Mouse (Mus musculus) kidney, postnatal 0 days (tissue): ENCODE results near the gene Epha10. TPM values are rescaled to one million over a fixed set of nuclear protein-coding genes. Genes with fewer than 3 reads are reported as not detected.

ENCODE experiments used
- ATAC-seq: fragments of 200-750 bp; cut with Nextera tagmentation; replicated peaks from 2 replicates; pipeline ENCODE4 v1.8.0; 2017; ENCODE audit warnings: low read depth, moderate number of reproducible peaks, moderate TSS enrichment, moderate library complexity; ENCODE audit not compliant: low FRiP score
- DNase-seq: peaks from one replicate; pipeline ENCODE4 v3.0.0-alpha.2; 2016; ENCODE audit warnings: low spot score
- H3K27ac ChIP-seq: fragments of 300-500 bp; sonication (generic); 2 replicates; pipeline ENCODE4 v1.5.1; 2014; ENCODE audit warnings: mild to moderate bottlenecking
- H3K27me3 ChIP-seq: fragments of 300-500 bp; sonication (generic); 2 replicates; pipeline ENCODE4 v1.6.1; 2014; ENCODE audit warnings: low read length, mixed read lengths; ENCODE audit not compliant: insufficient read depth
- H3K36me3 ChIP-seq: fragments of 300-500 bp; sonication (generic); 2 replicates; pipeline ENCODE4 v1.6.1; 2014; ENCODE audit warnings: low read length, mixed read lengths; ENCODE audit not compliant: insufficient read depth
- H3K4me1 ChIP-seq: fragments of 300-500 bp; sonication (generic); replicated peaks from 2 replicates; pipeline ENCODE4 v1.6.1; 2014; ENCODE audit warnings: antibody characterized with exemption, low read length, mixed read lengths; ENCODE audit not compliant: insufficient read depth
- H3K4me2 ChIP-seq: fragments of 300-500 bp; sonication (generic); 2 replicates; pipeline ENCODE4 v1.6.1; 2014; ENCODE audit warnings: mild to moderate bottlenecking, low read length, moderate library complexity, mixed read lengths
- H3K4me3 ChIP-seq: fragments of 300-500 bp; sonication (generic); replicated peaks from 2 replicates; pipeline ENCODE4 v1.5.1; 2014; ENCODE audit warnings: low read depth, low read length
- H3K9ac ChIP-seq: fragments of 300-500 bp; sonication (generic); 2 replicates; pipeline ENCODE4 v1.6.1; 2014; ENCODE audit warnings: low read depth, low read length
- H3K9me3 ChIP-seq: fragments of 300-500 bp; sonication (generic); replicated peaks from 2 replicates; pipeline ENCODE4 v1.6.1; 2016; ENCODE audit warnings: low read length, inconsistent platforms, mixed read lengths
- CTCF ChIP-seq: IDR thresholded peaks from 2 replicates; pipeline ENCODE4 v1.5.1; 2016; ENCODE audit warnings: antibody characterized with exemption, low read depth, mild to moderate bottlenecking, moderate library complexity
- WGBS: fragments of 180-500 bp; shearing (Covaris S2); extraction: QIAGEN DNeasy Blood & Tissue Kit; methylation state at CpG from one replicate; pipeline ENCODE4 v1.1.7; 2014; 5-methylcytosine and 5-hydroxymethylcytosine counted together
- polyA plus RNA-seq: library from polyadenylated mRNA; unstranded; fragments of >200 nt; fragmentation: Nextera tagmentation; extraction: Ambion mirVana; gene quantifications from 2 replicates; pipeline ENCODE4 v1.2.1, GENCODE M21; 2015

The Epha10 gene
- polyA plus RNA-seq, 1 experiment from 2014 or later, result not detected

GRCm38 (mm10) chr4:124849631-124850260 is 31.0 kb upstream of the Epha10 start:
- H3K4me3 ChIP-seq, result peak overlapping the region; percentile 96
- H3K27me3 ChIP-seq, result no peaks in the 10 kb centered on the region
- peak overlapping the region; percentile 97 for H3K27ac ChIP-seq
- DNase-seq (peak; percentile 62), ATAC-seq (no peak; the same call in 1 of the 2 replicates)
- no peak for TF ChIP-seq CTCF
- peak overlapping the region; percentile 92 for H3K4me2 ChIP-seq
- 1% methylated on average over 24 of the region's 24 CpGs for WGBS
- peaks cover 16% of the 10 kb centered on the region for H3K4me1 ChIP-seq
- peaks cover 16% of the 10 kb centered on the region for H3K36me3 ChIP-seq
- H3K9ac ChIP-seq, result peak overlapping the region; percentile 90
- H3K9me3 ChIP-seq, result no peaks in the 10 kb centered on the region

DNA sequence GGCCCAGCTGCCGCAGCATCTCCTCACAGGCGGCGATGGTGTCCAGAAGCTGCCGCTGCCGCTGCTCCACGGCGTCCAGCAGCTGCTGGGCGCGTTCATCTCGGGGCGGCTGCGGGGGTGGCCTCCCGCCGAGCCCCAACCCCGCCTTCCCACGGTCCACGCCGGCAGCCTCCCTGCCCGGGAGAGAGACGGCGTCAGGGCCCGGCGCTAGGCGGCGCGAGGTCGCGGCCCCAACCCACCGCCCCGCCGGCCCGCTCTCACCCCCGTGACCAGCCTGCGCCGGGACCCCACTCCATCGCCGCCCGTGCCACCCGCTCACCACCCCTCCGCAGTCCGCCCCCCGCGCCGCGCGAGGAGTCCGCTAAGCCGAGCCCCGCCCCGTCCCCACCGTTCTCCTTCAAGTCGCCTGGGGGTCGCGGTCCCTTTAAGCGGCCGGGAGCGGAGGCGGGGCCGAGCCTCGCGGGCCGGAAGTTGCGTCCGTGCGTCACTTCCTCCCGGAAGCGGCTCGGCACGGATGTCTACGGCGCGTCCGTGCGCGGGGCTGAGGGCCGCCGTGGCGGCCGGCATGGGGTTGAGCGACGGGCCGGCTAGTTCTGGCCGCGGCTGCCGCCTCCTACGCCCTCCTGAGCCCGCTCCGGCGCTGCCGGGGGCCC is 30.3 kb upstream of the Epha10 start, which contains the start of gene Yrdc:
Yrdc (plus strand) TSS at position 419 of the 653 bp plus-strand sequence.
- Histone ChIP-seq H3K27ac (peak within 1 kb of the TSS; percentile 97), H3K4me2 (peak within 1 kb of the TSS; percentile 92), H3K36me3 (peaks cover 18% of the 10 kb centered on the region), H3K27me3 (no peaks in the 10 kb centered on the region), H3K4me3 (peak within 1 kb of the TSS; percentile 96), H3K4me1 (peaks cover 16% of the 10 kb centered on the region), H3K9me3 (no peaks in the 10 kb centered on the region), H3K9ac (peak within 1 kb of the TSS; percentile 90)
- peak; percentile 96 for DNase-seq
- 0% methylated on average over 60 of the region's 90 CpGs for WGBS
- TF ChIP-seq CTCF, result no peak
- ATAC-seq, result peak; percentile 93

GRCm38 (mm10) chr4:124850933-124851658 is 29.6 kb upstream of the Epha10 start, which contains the start of gene 1110065P20Rik:
1110065P20Rik (minus strand) TSS chr4:124851196.
- Histone ChIP-seq H3K4me3 (peak within 1 kb of the TSS; percentile 96), H3K4me2 (peak within 1 kb of the TSS; percentile 92), H3K4me1 (peaks cover 16% of the 10 kb centered on the region), H3K9ac (peak within 1 kb of the TSS; percentile 90), H3K9me3 (no peaks in the 10 kb centered on the region), H3K36me3 (peaks cover 18% of the 10 kb centered on the region), H3K27me3 (no peaks in the 10 kb centered on the region), H3K27ac (peak within 1 kb of the TSS; percentile 97)
- WGBS, result under 1% methylated on average over 55 of the region's 75 CpGs
- no peak for TF ChIP-seq CTCF
- DNase-seq (peak; percentile 65), ATAC-seq (peak; percentile 73)

DNA sequence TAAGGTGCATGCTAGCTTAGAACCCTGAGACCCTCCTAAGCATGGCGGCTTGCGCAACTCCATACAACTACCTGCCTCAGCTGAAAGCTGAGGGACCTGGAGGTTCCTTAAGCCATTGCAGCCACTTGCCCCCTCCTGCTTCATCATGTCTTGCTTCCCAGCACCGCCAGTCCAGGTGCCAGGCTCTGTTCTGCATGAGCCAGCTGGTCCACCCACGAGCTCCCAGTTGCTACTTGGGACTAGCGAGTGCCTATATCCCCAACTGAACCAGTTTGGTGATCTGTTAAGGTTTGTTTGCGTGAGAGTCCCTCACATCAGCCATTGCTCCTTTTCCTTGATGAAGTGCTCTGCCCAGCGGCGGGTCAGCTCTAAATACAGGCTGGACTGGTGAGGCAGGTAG is 24.4 kb upstream of the Epha10 start:
- no peak overlapping the region for H3K27ac ChIP-seq
- no peak for TF ChIP-seq CTCF
- WGBS, result 93% methylated on average over 8 of the region's 8 CpGs

GRCm38 (mm10) chr4:124858370-124858769 is 22.3 kb upstream of the Epha10 start:
- WGBS, result 36% methylated on average over 5 of the region's 5 CpGs
- H3K27me3 ChIP-seq, result peaks cover 18% of the 10 kb centered on the region
- H3K4me3 ChIP-seq, result no peak overlapping the region
- DNase-seq (no peak), ATAC-seq (no peak)
- peaks cover 8% of the 10 kb centered on the region; the same call in 1 of the 2 replicates for H3K4me1 ChIP-seq
- no peak overlapping the region for H3K9ac ChIP-seq
- no peak for TF ChIP-seq CTCF
- no peak overlapping the region for H3K27ac ChIP-seq
- H3K4me2 ChIP-seq, result no peak overlapping the region
- H3K36me3 ChIP-seq, result peaks cover 19% of the 10 kb centered on the region
- no peaks in the 10 kb centered on the region for H3K9me3 ChIP-seq

More for the DNA sequence above, 24.4 kb upstream of the Epha10 start:
- ATAC-seq (no peak), DNase-seq (no peak)
- H3K4me2 ChIP-seq, result no peak overlapping the region
- no peak overlapping the region for H3K9ac ChIP-seq
- H3K4me1 ChIP-seq, result peaks cover 8% of the 10 kb centered on the region
- peaks cover 21% of the 10 kb centered on the region for H3K36me3 ChIP-seq
- H3K27me3 ChIP-seq, result peaks cover 6% of the 10 kb centered on the region
- no peaks in the 10 kb centered on the region for H3K9me3 ChIP-seq
- no peak overlapping the region for H3K4me3 ChIP-seq

GRCm38 (mm10) chr4:124860446-124860845 is 20.3 kb upstream of the Epha10 start:
- H3K9me3 ChIP-seq, result no peaks in the 10 kb centered on the region
- WGBS, result 4% methylated on average over 7 of the region's 7 CpGs

More at GRCm38 (mm10) chr4:124860446-124860845, 20.3 kb upstream of the Epha10 start:
- ATAC-seq (no peak), DNase-seq (peak; percentile 84)
- Histone ChIP-seq H3K9ac (no peak overlapping the region), H3K27me3 (peaks cover 18% of the 10 kb centered on the region), H3K4me1 (peaks cover 8% of the 10 kb centered on the region; the same call in 1 of the 2 replicates), H3K4me3 (no peak overlapping the region), H3K36me3 (0 out of 2 replicates have a peak, but pooled peaks cover 3% of the 10 kb centered on the region), H3K4me2 (no peak overlapping the region), H3K27ac (no peak overlapping the region)
- TF ChIP-seq CTCF, result no peak
